Mouse (Mus musculus) embryonic fibroblast, embryonic 13.5 days (primary cell): ENCODE data around the gene Rack1. TPM values are rescaled to one million over a fixed set of nuclear protein-coding genes. Genes with fewer than 3 reads are reported as not detected.
A peak's percentile ranks its signal among the peaks of the same experiment; 100 is the strongest.
"Not testable (repeated sequence)": the region's sequence is repeated elsewhere in the genome, so short reads cannot be mapped to it uniquely, and the experiment has no call there.

Experiments
- H3K27ac ChIP-seq: 2 replicates; pipeline ENCODE4 v1.5.1; 2012; ENCODE audit warnings: low read length, control low read depth, inconsistent platforms; ENCODE audit not compliant: insufficient read depth
- H3K4me1 ChIP-seq: 2 replicates; pipeline ENCODE4 v1.6.1; 2011; ENCODE audit warnings: low read length; ENCODE audit not compliant: control insufficient read depth, insufficient read depth
- H3K4me3 ChIP-seq: 2 replicates; pipeline ENCODE4 v1.5.1; 2011; ENCODE audit warnings: mild to moderate bottlenecking, control low read depth, low read length; ENCODE audit not compliant: insufficient read depth
- CTCF ChIP-seq: IDR thresholded peaks from 2 replicates; pipeline ENCODE4 v1.5.1; 2011; ENCODE audit warnings: mild to moderate bottlenecking, control low read depth, low read length, moderate library complexity, borderline replicate concordance; ENCODE audit not compliant: insufficient read depth
- POLR2A ChIP-seq: IDR thresholded peaks from 2 replicates; pipeline ENCODE4 v1.6.1; 2011; ENCODE audit warnings: low read depth, mild to moderate bottlenecking, control low read depth, low read length, moderate library complexity
- polyA plus RNA-seq: library from polyadenylated mRNA; stranded (reverse); fragments of >200 nt; gene quantifications from 2 replicates; pipeline ENCODE4 v1.2.4, GENCODE M21; 2011; ENCODE audit warnings: low read depth; ENCODE audit not compliant: missing spikeins, insufficient read length

The Rack1 gene
- 1,745 and 1,759 TPM in 2 replicates for polyA plus RNA-seq

DNA sequence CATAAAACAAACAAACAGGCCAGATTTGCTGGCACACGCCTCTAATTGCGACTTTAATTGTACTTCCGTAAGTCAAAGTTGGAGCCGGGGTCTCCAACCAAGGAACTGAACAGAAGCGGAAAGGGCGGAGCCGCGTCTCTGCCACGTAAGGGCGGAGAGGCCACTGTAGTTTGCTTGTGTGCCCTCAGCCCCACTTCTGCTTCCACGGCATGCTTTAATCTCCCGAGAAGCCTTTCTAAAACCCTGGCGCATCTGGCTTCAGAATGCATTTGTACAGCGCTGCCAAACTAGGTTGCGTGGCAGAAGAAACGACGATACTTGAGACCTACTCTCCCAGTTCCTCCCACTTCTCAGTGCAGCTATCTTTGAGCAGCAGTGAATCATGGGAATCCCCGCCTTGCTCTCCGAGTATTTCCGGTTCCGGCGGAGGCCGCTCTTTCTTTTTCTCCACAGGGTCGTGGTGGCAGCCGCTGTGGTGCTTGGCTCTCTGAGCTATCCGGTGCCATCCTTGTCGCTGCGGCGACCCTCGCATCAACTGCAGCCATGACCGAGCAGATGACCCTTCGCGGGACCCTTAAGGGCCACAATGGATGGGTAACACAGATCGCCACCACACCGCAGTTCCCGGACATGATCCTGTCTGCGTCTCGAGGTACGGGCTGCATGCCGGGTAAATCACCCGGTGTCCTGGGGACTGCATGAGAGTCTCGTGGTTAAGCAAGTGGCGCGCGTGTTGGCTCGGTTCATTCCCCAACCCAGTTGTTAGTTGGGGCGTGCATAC, at the start of gene Rack1:
Gene Rack1 (plus strand): TSS at position 412 of the 781 bp plus-strand sequence.
- H3K4me3 ChIP-seq: peak within 1 kb of the TSS; percentile 99
- no peak for TF ChIP-seq CTCF
- TF ChIP-seq POLR2A: peak; percentile 93
- no peaks in the 10 kb centered on the region for H3K4me1 ChIP-seq
- H3K27ac ChIP-seq: peak within 1 kb of the TSS; percentile 100

GRCm38 (mm10) chr11:48750428-48750827, 49.7 kb upstream of the Rack1 start:
- H3K4me1 ChIP-seq: no peaks in the 10 kb centered on the region
- H3K4me3 ChIP-seq: no peak overlapping the region
- TF ChIP-seq CTCF: no peak
- TF ChIP-seq POLR2A: no peak
- no peak overlapping the region for H3K27ac ChIP-seq

DNA sequence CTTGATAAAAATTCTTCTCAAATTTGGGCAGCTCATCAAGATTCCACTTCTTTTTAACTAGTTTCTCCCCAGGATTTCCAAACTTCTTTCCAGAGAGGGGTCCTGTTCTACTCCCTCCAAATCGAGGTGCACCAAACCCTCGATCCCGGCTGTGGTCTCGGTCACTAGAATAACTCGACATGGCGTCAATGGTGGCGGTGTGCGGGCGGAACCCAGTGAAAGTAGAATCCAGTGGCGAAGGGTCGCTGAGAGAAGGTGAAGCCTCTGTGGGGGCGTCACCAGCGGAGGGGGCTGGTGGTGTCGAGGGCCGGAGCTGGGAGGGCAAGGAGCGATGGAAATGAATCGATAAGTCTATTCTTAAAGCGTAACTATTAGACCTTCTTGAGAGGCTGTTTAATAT, 46.6 kb upstream of the Rack1 start:
- H3K4me3 ChIP-seq, H3K27ac ChIP-seq, H3K4me1 ChIP-seq: not testable (repeated sequence)

GRCm38 (mm10) chr11:48759021-48759420, 41.1 kb upstream of the Rack1 start:
- TF ChIP-seq CTCF: no peak
- no peaks in the 10 kb centered on the region for H3K4me1 ChIP-seq
- no peak overlapping the region for H3K4me3 ChIP-seq
- no peak overlapping the region for H3K27ac ChIP-seq

- no peak overlapping the region for H3K27ac ChIP-seq
- TF ChIP-seq CTCF (no peak), POLR2A (no peak)
- no peak overlapping the region for H3K4me3 ChIP-seq
- H3K4me1 ChIP-seq: no peaks in the 10 kb centered on the region
These were observed 36.0 kb upstream of the Rack1 start for GRCm38 (mm10) chr11:48764119-48764518.

- H3K4me3 ChIP-seq: no peak overlapping the region
- no peaks in the 10 kb centered on the region for H3K4me1 ChIP-seq
- no peak overlapping the region for H3K27ac ChIP-seq
- TF ChIP-seq CTCF (no peak), POLR2A (no peak)
These were observed 32.8 kb upstream of the Rack1 start for GRCm38 (mm10) chr11:48767195-48767876.

GRCm38 (mm10) chr11:48771691-48772090, 28.4 kb upstream of the Rack1 start:
- TF ChIP-seq POLR2A (no peak), CTCF (peak; percentile 38; the same call in 1 of the 2 replicates)
- Histone ChIP-seq H3K27ac (no peak overlapping the region), H3K4me1 (no peaks in the 10 kb centered on the region), H3K4me3 (no peak overlapping the region)

- TF ChIP-seq CTCF: no peak
- no peak overlapping the region for H3K4me3 ChIP-seq
- H3K4me1 ChIP-seq: no peaks in the 10 kb centered on the region
- H3K27ac ChIP-seq: no peak overlapping the region
These were observed 25.5 kb upstream of the Rack1 start for GRCm38 (mm10) chr11:48774443-48775298.

DNA sequence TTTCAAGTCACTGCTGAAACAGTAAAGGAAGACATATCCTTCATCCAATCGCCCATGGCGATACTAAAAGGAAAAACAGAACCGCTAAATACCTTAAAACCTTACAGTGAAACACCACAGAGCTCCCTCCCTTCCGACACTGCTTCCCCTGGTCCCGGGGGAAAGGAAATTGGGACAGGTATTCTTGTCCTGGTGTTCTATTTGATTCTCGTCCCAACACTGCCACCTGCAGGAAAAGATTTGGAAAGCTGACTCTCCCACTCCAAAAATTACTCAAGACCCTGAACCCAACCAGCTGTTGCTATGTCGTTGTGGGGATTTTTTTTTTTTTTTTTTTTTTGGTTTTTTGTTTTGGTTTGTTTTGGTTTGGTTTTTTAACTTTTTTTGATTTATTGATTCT, 24.6 kb upstream of the Rack1 start:
- Histone ChIP-seq H3K4me1 (no peaks in the 10 kb centered on the region), H3K27ac (no peak overlapping the region), H3K4me3 (no peak overlapping the region)
- no peak for TF ChIP-seq CTCF

DNA sequence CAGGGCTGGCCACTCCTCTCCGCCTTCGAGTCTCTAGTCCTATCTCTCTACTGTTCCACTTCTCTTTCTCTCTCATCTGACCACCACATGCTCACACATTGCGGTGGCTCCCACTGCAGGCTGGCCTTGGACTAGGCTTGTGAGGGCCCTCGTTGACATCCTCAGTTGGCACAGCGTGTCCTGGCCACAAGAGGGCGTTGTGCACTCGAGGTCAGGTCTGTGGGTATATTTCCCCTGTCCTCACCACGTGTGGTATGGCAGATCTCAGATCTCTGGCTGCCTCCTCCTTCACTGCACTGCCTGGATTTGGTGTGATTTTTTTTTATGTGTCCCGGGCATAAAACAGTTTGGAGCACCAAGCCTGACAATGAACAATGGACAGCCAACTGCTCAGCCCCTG, 23.5 kb upstream of the Rack1 start:
- Histone ChIP-seq H3K4me3 (no peak overlapping the region), H3K4me1 (no peaks in the 10 kb centered on the region), H3K27ac (no peak overlapping the region)
- peak; percentile 37; the same call in 1 of the 2 replicates for TF ChIP-seq CTCF
- TF ChIP-seq POLR2A: no peak
